Mouse (Mus musculus): Measurements from ENCODE around the gene Cygb. TPM values are rescaled to one million over a fixed set of nuclear protein-coding genes. Genes with fewer than 3 reads are reported as not detected.

Cygb gene
- polyA plus RNA-seq, 1 experiment: not detected

DNA sequence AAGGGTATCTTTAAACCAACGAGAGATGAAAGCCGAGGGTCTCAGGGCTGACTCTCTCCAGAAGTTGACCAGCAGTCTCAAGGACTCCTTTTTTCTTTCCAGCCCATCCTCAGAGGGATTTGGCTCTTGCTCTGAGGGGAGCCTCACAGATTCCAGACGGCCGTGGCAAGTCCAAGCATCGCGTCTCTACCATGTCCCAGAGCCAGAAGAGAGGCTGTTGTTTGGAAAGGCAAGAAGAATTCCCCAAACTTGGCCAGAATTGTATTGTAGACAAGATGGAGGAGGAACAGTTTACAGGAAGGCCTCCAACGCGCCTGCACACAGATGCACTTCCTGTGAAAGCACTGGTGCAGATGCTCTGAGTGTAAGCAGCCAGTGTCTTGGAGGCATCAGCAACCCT lies 13.8 kb upstream of the Cygb start:
- no peak for TF ChIP-seq GATA1 (IDR thresholded peaks at IDR 0.05; ENCODE audit: low read length)

DNA sequence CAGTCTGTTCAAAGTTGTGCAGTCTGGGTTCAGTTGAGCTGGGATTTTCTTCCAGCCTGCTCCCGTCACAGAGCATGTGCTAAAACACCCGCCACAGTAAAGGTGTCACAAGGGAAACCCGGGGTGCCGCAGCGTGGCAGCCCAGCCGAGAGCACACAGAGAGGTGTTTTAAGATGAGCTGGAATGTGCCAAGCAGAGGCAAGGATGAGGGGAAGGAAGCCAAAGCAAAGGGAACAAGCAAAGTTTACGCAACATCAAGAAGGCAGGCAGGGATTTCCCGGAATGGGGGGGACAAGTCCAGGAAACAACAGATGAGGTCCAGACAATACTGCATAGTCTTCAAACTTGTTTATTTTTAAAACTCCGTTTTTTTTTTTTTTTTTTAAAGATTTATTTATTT lies 12.5 kb upstream of the Cygb start:
- no peak for TF ChIP-seq GATA1 (IDR thresholded peaks at IDR 0.05; ENCODE audit: low read length)

DNA sequence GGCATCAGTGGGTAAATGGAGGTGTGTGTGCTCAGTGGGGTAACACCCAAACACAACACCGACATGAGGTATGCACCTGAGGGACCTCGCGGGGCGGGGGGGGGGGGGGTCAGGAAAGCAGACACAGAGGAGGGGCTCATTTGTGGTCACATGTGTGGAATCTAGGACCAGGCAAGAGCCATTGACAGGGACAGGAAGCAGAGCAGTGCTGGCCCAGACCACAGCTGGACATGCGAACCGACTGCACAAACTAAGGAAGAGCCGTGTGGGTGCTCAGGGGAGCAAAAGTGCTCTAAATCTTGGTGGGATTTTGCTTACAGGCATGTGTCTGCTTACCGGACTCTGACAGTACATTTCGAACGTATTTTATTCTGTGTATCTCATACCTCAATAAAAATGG lies 11.2 kb upstream of the Cygb start:
- no peak for TF ChIP-seq GATA1 (IDR thresholded peaks at IDR 0.05; ENCODE audit: low read length)

- TF ChIP-seq GATA1 (IDR thresholded peaks at IDR 0.05; ENCODE audit: low read length): no peak
Measured at GRCm38 (mm10) chr11:116661948-116662377, 7.8 kb upstream of the Cygb start.

DNA sequence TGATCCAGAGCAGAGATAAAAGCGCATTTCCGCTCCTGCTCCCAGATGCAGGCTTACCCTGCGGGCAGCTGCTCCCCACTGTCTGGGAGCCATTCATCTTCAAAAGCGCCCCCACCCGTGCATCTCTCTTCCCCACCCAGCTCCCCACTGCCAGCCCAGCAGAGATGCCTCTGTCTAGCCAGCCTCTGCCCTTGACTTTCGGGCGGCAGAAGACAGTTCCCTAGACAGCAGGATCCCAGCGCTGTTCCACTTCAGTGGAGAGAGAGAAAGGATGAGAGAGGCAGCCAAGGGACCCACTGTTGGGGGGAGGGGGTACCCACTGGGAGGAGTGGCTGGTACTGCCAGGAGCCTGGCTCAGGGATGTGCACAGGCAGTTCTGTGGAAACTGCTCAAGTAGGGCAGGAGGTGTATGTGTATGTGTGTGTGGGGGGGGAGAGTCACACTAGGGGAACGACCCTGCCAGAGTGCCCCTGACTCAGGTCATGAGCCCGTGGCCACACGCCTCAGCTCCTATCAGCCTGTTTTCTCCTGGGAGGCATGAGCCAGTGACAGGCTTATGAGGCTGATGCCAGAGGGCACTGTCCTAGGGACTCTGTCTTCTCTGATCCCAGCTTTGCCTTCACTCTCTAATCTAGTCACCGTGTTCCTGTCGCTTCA lies 7.3 kb upstream of the Cygb start:
- no peak for TF ChIP-seq GATA1 (IDR thresholded peaks at IDR 0.05; ENCODE audit: low read length)

- TF ChIP-seq GATA1 (IDR thresholded peaks at IDR 0.05; ENCODE audit: low read length): no peak
Measured at GRCm38 (mm10) chr11:116660181-116660580, 6.1 kb upstream of the Cygb start.

GRCm38 (mm10) chr11:116659027-116659621 lies 5.0 kb upstream of the Cygb start:
- TF ChIP-seq GATA1 (IDR thresholded peaks at IDR 0.05; ENCODE audit: low read length): no peak

- TF ChIP-seq GATA1 (IDR thresholded peaks at IDR 0.05; ENCODE audit: low read length): no peak
Measured at GRCm38 (mm10) chr11:116658238-116658637, 4.1 kb upstream of the Cygb start.

GRCm38 (mm10) chr11:116657311-116658223 lies 3.5 kb upstream of the Cygb start:
- TF ChIP-seq GATA1 (IDR thresholded peaks at IDR 0.05; ENCODE audit: low read length): no peak

GRCm38 (mm10) chr11:116656348-116657191 lies 2.5 kb upstream of the Cygb start:
- no peak for TF ChIP-seq GATA1 (IDR thresholded peaks at IDR 0.05; ENCODE audit: low read length)

GRCm38 (mm10) chr11:116653709-116654221 lies 348 bp downstream of the Cygb start:
- TF ChIP-seq GATA1 (IDR thresholded peaks at IDR 0.05; ENCODE audit: low read length): no peak

DNA sequence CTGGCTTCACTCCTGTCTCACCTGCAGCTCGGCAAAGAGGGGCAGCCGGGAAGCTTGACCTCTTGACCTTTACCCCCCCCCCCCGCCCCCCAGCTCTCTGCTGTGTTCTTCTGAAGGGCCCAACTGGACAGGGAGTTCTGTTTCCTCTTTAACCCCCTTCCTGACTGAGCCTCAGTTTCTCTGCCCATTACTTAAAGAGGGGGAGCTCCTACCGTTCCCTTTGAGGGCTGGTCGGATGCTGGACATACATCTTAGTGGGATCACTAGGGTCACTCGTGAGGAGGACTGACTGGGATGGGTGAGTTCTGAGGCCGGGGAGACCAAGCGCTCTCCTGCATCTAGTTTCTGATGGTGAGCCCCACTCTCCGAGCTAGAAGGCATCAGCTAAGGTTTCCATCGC lies 879 bp downstream of the Cygb start, which contains the start of gene Prcd:
TSS of gene Prcd (plus strand) at position 301 of the 400 bp plus-strand sequence.
- no peak for TF ChIP-seq GATA1 (IDR thresholded peaks at IDR 0.05; ENCODE audit: low read length)

- TF ChIP-seq GATA1 (IDR thresholded peaks at IDR 0.05; ENCODE audit: low read length): no peak
Measured at GRCm38 (mm10) chr11:116652330-116653098, 1.6 kb downstream of the Cygb start.

DNA sequence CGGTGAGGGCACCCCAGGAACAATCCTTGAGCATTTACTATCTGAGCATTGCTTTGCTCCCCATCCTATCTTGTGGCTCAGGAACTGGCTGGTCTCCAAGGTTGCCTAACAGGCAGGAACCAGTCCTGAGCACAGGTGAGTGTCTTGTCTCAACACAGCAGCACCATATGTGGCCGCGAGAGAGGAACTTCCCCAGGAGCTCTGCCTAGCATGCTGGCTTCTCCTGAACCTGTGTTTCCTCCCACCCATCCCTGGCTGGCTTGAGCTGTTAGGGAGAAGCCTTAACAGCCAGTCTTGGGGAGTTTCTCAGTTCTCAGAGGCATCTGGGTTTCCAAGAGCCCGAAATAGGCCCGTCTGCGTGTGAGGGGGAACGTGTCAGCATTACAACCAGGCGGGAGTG lies 2.8 kb downstream of the Cygb start:
- no peak for TF ChIP-seq GATA1 (IDR thresholded peaks at IDR 0.05; ENCODE audit: low read length)

All from G1E-ER4 (cell line).